Mouse (Mus musculus) CH12F3 (cell line): ENCODE results near the gene Zfp105.

Experiments used
- in situ Hi-C: fragments of 300-500 bp; cut with MboI; formaldehyde crosslinking; loops from 2 replicates; pipeline ENCODE4 v1.14.3; 2020; ENCODE audit warnings: low sequenced_read_pairs

Gene Zfp105

GRCm38 (mm10) chr9:122922936-122923381 lies at the start of gene Zfp105:
Gene Zfp105, plus strand, starts transcription at chr9:122923072.
- in situ Hi-C loops = no loop called here

GRCm38 (mm10) chr9:122874653-122875052 lies 48.2 kb upstream of the Zfp105 start:
- in situ Hi-C loops = no loop called here

GRCm38 (mm10) chr9:122875145-122875544 lies 47.7 kb upstream of the Zfp105 start:
- in situ Hi-C loops = no loop called here

GRCm38 (mm10) chr9:122885385-122885784 lies 37.5 kb upstream of the Zfp105 start, which contains the start of gene Zkscan7:
Gene Zkscan7, plus strand, starts transcription at chr9:122885685.
- in situ Hi-C loops = no loop called here

GRCm38 (mm10) chr9:122886372-122887179 lies 36.3 kb upstream of the Zfp105 start:
- in situ Hi-C loops = no loop called here

GRCm38 (mm10) chr9:122901047-122901446 lies 21.8 kb upstream of the Zfp105 start:
- in situ Hi-C loops = no loop called here

- in situ Hi-C loops = no loop called here
Observed at GRCm38 (mm10) chr9:122902717-122903535, 19.9 kb upstream of the Zfp105 start.

- in situ Hi-C loops = no loop called here
Observed at GRCm38 (mm10) chr9:122922436-122922835, 436 bp upstream of the Zfp105 start.

- in situ Hi-C loops = no loop called here
Observed at GRCm38 (mm10) chr9:122928915-122929314, 6.0 kb downstream of the Zfp105 start.

- in situ Hi-C loops = no loop called here
Observed at GRCm38 (mm10) chr9:122950643-122951475, 28.0 kb downstream of the Zfp105 start, which contains the start of the genes 1110059G10Rik and Kif15. Gene 1110059G10Rik, minus strand, starts transcription at chr9:122951000. Gene Kif15, plus strand, starts transcription at chr9:122951046.
